Comparison of ENCODE assay signal across 8 mouse cellular contexts in the genomic region with DNA sequence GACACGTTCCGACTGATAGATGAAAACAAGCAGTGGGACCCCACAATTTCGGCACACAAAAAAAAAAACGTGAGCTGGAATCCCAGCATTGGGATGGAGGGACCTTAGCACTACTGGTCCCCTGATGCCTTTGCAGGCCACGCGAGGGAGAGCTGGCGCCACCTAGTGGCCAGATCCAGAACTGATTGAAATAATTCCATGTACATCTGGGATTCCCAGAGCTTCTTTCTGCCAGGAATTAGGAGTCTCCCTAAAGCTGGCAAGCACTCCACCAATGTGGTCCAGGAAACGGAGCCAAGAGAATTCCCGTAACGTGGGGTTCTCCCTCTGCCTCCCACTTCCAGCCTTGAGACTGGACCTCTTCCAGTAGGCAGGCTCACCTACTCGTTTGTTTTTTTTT. TPM values are rescaled to one million over a fixed set of nuclear protein-coding genes. Genes with fewer than 3 reads are reported as not detected.
A peak's percentile ranks its signal among the peaks of the same experiment; 100 is the strongest.
DNase-seq lines count a peak whose midpoint lies in the region; ATAC-seq and TF ChIP-seq lines count a peak whose summit lies in the region.

No protein-coding gene starts in this region.

- H3K4me1 ChIP-seq in hindbrain, embryonic 11.5 days (replicated peaks; ENCODE audit: control insufficient read depth, insufficient read depth, low read length), result no peaks in the 10 kb centered on the region
- 0 out of 2 replicates have a peak, but pooled peaks cover 2% of the 10 kb centered on the region for H3K4me1 ChIP-seq in hindbrain, embryonic 13.5 days (replicated peaks)
- H3K4me1 ChIP-seq in hindbrain, embryonic 16.5 days (ENCODE audit: control insufficient read depth, insufficient read depth, low read depth, low read length), result no peaks in the 10 kb centered on the region
- no peaks in the 10 kb centered on the region for H3K4me1 ChIP-seq in midbrain, embryonic 15.5 days
- no peaks in the 10 kb centered on the region for H3K4me1 ChIP-seq in testis, adult 2 months (ENCODE audit: control insufficient read depth, insufficient read depth, low read length)

- peak; percentile 89 for DNase-seq in hindbrain, embryonic 11.5 days (ENCODE audit: low spot score)
- DNase-seq in cerebellum, adult 8-10 months, result peak; percentile 80
- peak; percentile 96 for DNase-seq in left cerebral cortex, postnatal 14 days (ENCODE audit: low spot score in 2 of 2)

- no peak overlapping the region for H3K4me3 ChIP-seq in hindbrain, embryonic 11.5 days (ENCODE audit: low read depth, low read length)
- H3K4me3 ChIP-seq in hindbrain, embryonic 13.5 days, result no peak overlapping the region
- H3K4me3 ChIP-seq in hindbrain, embryonic 16.5 days (ENCODE audit: low read length), result no peak overlapping the region
- H3K4me3 ChIP-seq in midbrain, embryonic 15.5 days, result no peak overlapping the region
- no peak overlapping the region for H3K4me3 ChIP-seq in testis, adult 2 months (ENCODE audit: control insufficient read depth, low read depth, low read length)

- no peaks in the 10 kb centered on the region for H3K9me3 ChIP-seq in hindbrain, embryonic 11.5 days (ENCODE audit: control insufficient read depth, low read length)
- no peaks in the 10 kb centered on the region for H3K9me3 ChIP-seq in hindbrain, embryonic 13.5 days
- no peaks in the 10 kb centered on the region for H3K9me3 ChIP-seq in hindbrain, embryonic 16.5 days (ENCODE audit: control insufficient read depth, low read length)
- no peaks in the 10 kb centered on the region for H3K9me3 ChIP-seq in midbrain, embryonic 15.5 days

- H3K36me3 ChIP-seq in hindbrain, embryonic 11.5 days (ENCODE audit: control insufficient read depth, insufficient read depth, low read length), result no peaks in the 10 kb centered on the region
- no peaks in the 10 kb centered on the region for H3K36me3 ChIP-seq in hindbrain, embryonic 13.5 days
- H3K36me3 ChIP-seq in hindbrain, embryonic 16.5 days (ENCODE audit: control insufficient read depth, insufficient read depth, low read length), result no peaks in the 10 kb centered on the region
- H3K36me3 ChIP-seq in midbrain, embryonic 15.5 days (replicated peaks), result no peaks in the 10 kb centered on the region
- H3K36me3 ChIP-seq in testis, adult 2 months (ENCODE audit: control insufficient read depth, insufficient read depth, low read length), result no peaks in the 10 kb centered on the region

- peak; percentile 96 for TF ChIP-seq CTCF in testis, adult 2 months (IDR thresholded peaks at IDR 0.05; ENCODE audit: control insufficient read depth, insufficient read depth, insufficient replicate concordance, low read depth, low read length)

- H3K4me2 ChIP-seq in hindbrain, embryonic 11.5 days (replicated peaks; ENCODE audit: low read depth, low read length), result no peak overlapping the region
- H3K4me2 ChIP-seq in hindbrain, embryonic 13.5 days, result no peak overlapping the region
- no peak overlapping the region for H3K4me2 ChIP-seq in hindbrain, embryonic 16.5 days (ENCODE audit: low read length)
- no peak overlapping the region for H3K4me2 ChIP-seq in midbrain, embryonic 15.5 days

- H3K27ac ChIP-seq in hindbrain, embryonic 11.5 days (ENCODE audit: low read depth, low read length), result no peak overlapping the region
- no peak overlapping the region for H3K27ac ChIP-seq in hindbrain, embryonic 13.5 days
- H3K27ac ChIP-seq in hindbrain, embryonic 16.5 days (ENCODE audit: low read depth, low read length), result no peak overlapping the region
- H3K27ac ChIP-seq in midbrain, embryonic 15.5 days, result no peak overlapping the region
- no peak overlapping the region for H3K27ac ChIP-seq in testis, adult 2 months (ENCODE audit: control insufficient read depth, insufficient read depth, low read depth, low read length)

- intact Hi-C loops in left cerebral cortex, postnatal 14 days (cut with DNase I), result loop anchor here (5.0 kb wide), 2 partner anchors 165 to 715 kb away; a partner anchor contains a TSS

- 17% methylated on average over 11 of the region's 11 CpGs for WGBS in hindbrain, embryonic 11.5 days
- 14% methylated on average over 11 of the region's 11 CpGs for WGBS in hindbrain, embryonic 13.5 days
- 6% methylated on average over 11 of the region's 11 CpGs for WGBS in hindbrain, embryonic 16.5 days
- WGBS in midbrain, embryonic 15.5 days, result 16% methylated on average over 11 of the region's 11 CpGs

- no peaks in the 10 kb centered on the region for H3K27me3 ChIP-seq in hindbrain, embryonic 11.5 days (ENCODE audit: control insufficient read depth, insufficient read depth, low read length)
- peaks cover 4% of the 10 kb centered on the region; the same call in 1 of the 2 replicates for H3K27me3 ChIP-seq in hindbrain, embryonic 13.5 days
- H3K27me3 ChIP-seq in hindbrain, embryonic 16.5 days (replicated peaks; ENCODE audit: control insufficient read depth, insufficient read depth, low read length), result no peaks in the 10 kb centered on the region; the same call in 1 of the 2 replicates
- no peaks in the 10 kb centered on the region for H3K27me3 ChIP-seq in midbrain, embryonic 15.5 days (replicated peaks)
- H3K27me3 ChIP-seq in testis, adult 2 months (ENCODE audit: control insufficient read depth, insufficient read depth, low read length), result no peaks in the 10 kb centered on the region

- no peak for TF ChIP-seq POLR2A in testis, adult 2 months (IDR thresholded peaks at IDR 0.05; ENCODE audit: control insufficient read depth, low read depth, low read length)

- H3K9ac ChIP-seq in hindbrain, embryonic 11.5 days (ENCODE audit: low read depth, low read length), result no peak overlapping the region
- no peak overlapping the region for H3K9ac ChIP-seq in hindbrain, embryonic 13.5 days
- H3K9ac ChIP-seq in hindbrain, embryonic 16.5 days (ENCODE audit: low read depth, low read length), result no peak overlapping the region
- no peak overlapping the region for H3K9ac ChIP-seq in midbrain, embryonic 15.5 days

- ATAC-seq in hindbrain, embryonic 11.5 days (ENCODE audit: low FRiP score), result no peak
- no peak for ATAC-seq in hindbrain, embryonic 13.5 days (ENCODE audit: low FRiP score)
- ATAC-seq in frontal cortex, adult (ENCODE audit: low TSS enrichment), result peak; percentile 93
- ATAC-seq in hindbrain, embryonic 16.5 days, result peak; percentile 70
- 0 out of 2 replicates have a peak, but pooled peaks have one; percentile 39 for ATAC-seq in midbrain, embryonic 15.5 days (replicated peaks)

RNA-seq across cellular contexts. Expression of a gene that starts 41.3 kb away (rescaled TPM):
- not detected in 2 replicates for polyA plus RNA-seq in hindbrain, embryonic 11.5 days (2014; fragmentation: Nextera tagmentation; extraction: Ambion mirVana)
- polyA plus RNA-seq in hindbrain, embryonic 13.5 days (2015; fragmentation: Nextera tagmentation; extraction: Ambion mirVana), result 0.06 TPM in 2 replicates
- 0.11 and 0.19 TPM in 2 replicates for polyA plus RNA-seq in hindbrain, embryonic 16.5 days (2015; fragmentation: Nextera tagmentation; extraction: Ambion mirVana)
- total RNA-seq in left cerebral cortex, postnatal 14 days (2021), result under 1 TPM; 0.13 to 0.44 TPM
- 0.39 and 0.70 TPM in 2 replicates for polyA plus RNA-seq in midbrain, embryonic 15.5 days (2015; fragmentation: Nextera tagmentation; extraction: Ambion mirVana)
- not detected in 2 replicates for polyA plus RNA-seq in testis, adult 2 months (2012; rRNA removed)

Comparison
In these comparisons a context has a peak if more than half of its experiments do, and no peak if none do; other contexts are left out.
1. ATAC-seq: peak in frontal cortex, adult (single experiment), hindbrain, embryonic 16.5 days (single experiment) and midbrain, embryonic 15.5 days (single experiment); none in hindbrain, embryonic 11.5 days (single experiment) and hindbrain, embryonic 13.5 days (single experiment).
2. Peak in every context shown above with its lines, with median percentiles within 50 percentile points of each other: DNase-seq.